Mouse (Mus musculus): Measurements from ENCODE around the gene Dlgap1. TPM values are rescaled to one million over a fixed set of nuclear protein-coding genes. Genes with fewer than 3 reads are reported as not detected.

Dlgap1 gene
- total and polyA plus RNA-seq, 3 experiments: 0.39 to 1.6 (median 0.52) TPM

DNA sequence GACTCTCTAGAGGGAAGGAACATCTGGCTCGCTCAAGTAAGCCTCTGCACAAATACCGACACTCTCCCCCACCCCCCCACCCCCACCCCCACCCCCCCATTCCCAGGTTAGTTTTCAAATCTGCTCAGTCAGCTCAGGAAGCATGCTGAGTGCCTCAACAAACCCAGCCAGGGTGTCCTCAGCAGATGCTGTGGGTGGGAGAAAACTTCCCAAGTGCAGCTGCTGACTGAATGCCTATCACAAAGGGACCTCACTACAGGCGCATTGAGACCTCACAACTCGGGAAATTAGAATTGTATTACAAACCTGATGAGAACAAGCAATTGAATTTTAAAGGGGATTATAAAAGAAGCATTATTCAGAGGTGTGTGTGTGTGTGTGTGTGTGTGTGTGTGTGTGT, 538.9 kb downstream of the Dlgap1 start:
- TF ChIP-seq CTCF (IDR thresholded peaks at IDR 0.05) (no peak), POLR2A (IDR thresholded peaks at IDR 0.05; ENCODE audit: insufficient read depth, low read depth, low read length) (no peak), EP300 (IDR thresholded peaks at IDR 0.05; ENCODE audit: insufficient read depth, low read depth, low read length) (no peak)
- intact Hi-C loops (cut with DNase I): no loop called here
- no peaks in the 10 kb centered on the region for H3K36me3 ChIP-seq (ENCODE audit: control insufficient read depth, insufficient read depth, low read length)
- no peaks in the 10 kb centered on the region for H3K27me3 ChIP-seq (ENCODE audit: control insufficient read depth, insufficient read depth, low read length)
- H3K27ac ChIP-seq: no peak overlapping the region
- no peak overlapping the region for H3K4me3 ChIP-seq
- no peaks in the 10 kb centered on the region for H3K79me2 ChIP-seq (replicated peaks; ENCODE audit: control insufficient read depth, insufficient read depth, low read length)
- H3K4me1 ChIP-seq (ENCODE audit: control insufficient read depth, insufficient read depth, low read length): no peaks in the 10 kb centered on the region
- no peak for DNase-seq
- 49% methylated on average over 4 of the region's 4 CpGs for WGBS
- no peak overlapping the region for H3K9ac ChIP-seq (ENCODE audit: low read depth, low read length)

DNA sequence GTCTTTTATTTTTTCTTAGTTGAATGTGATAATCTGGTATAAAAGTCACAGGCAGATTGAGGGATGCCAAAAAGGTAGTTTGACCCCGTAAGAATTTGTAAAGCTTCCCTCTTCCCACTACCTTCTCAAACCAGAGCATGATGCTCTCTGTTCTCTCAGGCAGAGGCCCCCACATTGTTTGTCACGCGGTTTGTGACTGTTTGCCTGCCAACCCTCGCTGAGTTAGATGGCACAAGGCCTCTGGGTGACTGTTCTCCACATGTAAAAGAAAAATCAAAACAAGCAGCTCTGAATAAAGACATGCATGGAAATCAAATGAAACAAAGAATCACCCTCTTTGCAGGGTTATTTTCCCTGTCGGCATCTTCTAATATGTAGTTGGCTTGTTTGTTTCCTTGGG, 541.6 kb downstream of the Dlgap1 start:
- whole genome bisulfite sequencing: 75% methylated on average over 5 of the region's 5 CpGs
- Histone ChIP-seq H3K36me3 (ENCODE audit: control insufficient read depth, insufficient read depth, low read length) (no peaks in the 10 kb centered on the region), H3K4me3 (no peak overlapping the region), H3K27ac (no peak overlapping the region), H3K4me1 (ENCODE audit: control insufficient read depth, insufficient read depth, low read length) (no peaks in the 10 kb centered on the region), H3K9ac (ENCODE audit: low read depth, low read length) (no peak overlapping the region), H3K79me2 (replicated peaks; ENCODE audit: control insufficient read depth, insufficient read depth, low read length) (no peaks in the 10 kb centered on the region), H3K27me3 (ENCODE audit: control insufficient read depth, insufficient read depth, low read length) (no peaks in the 10 kb centered on the region)
- no peak for TF ChIP-seq EP300 (IDR thresholded peaks at IDR 0.05; ENCODE audit: insufficient read depth, low read depth, low read length)
- no peak for TF ChIP-seq CTCF (IDR thresholded peaks at IDR 0.05)
- DNase-seq: no peak
- intact Hi-C loops (cut with DNase I): no loop called here

DNA sequence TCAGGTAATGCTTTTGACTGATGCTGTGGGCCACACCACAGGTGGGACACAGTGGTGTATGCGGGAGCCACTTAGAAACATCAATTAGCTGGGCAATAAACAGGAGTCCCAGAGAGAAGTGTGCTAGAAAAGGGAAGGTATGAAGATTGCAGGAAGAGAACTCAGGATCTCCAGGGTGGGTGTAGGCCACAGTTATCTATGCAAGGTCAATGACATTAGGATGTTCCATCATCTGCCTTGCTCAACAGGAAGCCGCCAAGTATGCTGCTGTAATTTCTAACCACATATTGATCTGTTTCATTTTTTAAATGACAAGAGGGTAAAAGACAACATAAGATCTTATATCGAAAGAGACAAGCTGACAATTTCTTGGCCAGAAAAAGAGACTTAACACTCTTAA, 542.5 kb downstream of the Dlgap1 start:
- intact Hi-C loops (cut with DNase I): no loop called here
- TF ChIP-seq CTCF (IDR thresholded peaks at IDR 0.05): no peak
- TF ChIP-seq POLR2A (IDR thresholded peaks at IDR 0.05; ENCODE audit: insufficient read depth, low read depth, low read length): no peak
- no peak for TF ChIP-seq EP300 (IDR thresholded peaks at IDR 0.05; ENCODE audit: insufficient read depth, low read depth, low read length)
- no peak for DNase-seq
- no peaks in the 10 kb centered on the region for H3K36me3 ChIP-seq (ENCODE audit: control insufficient read depth, insufficient read depth, low read length)
- 82% methylated on average over 3 of the region's 3 CpGs for WGBS
- H3K79me2 ChIP-seq (replicated peaks; ENCODE audit: control insufficient read depth, insufficient read depth, low read length): no peaks in the 10 kb centered on the region
- H3K27me3 ChIP-seq (ENCODE audit: control insufficient read depth, insufficient read depth, low read length): no peaks in the 10 kb centered on the region
- H3K27ac ChIP-seq: no peak overlapping the region
- no peak overlapping the region for H3K4me3 ChIP-seq
- no peaks in the 10 kb centered on the region for H3K4me1 ChIP-seq (ENCODE audit: control insufficient read depth, insufficient read depth, low read length)
- no peak overlapping the region for H3K9ac ChIP-seq (ENCODE audit: low read depth, low read length)

GRCm38 (mm10) chr17:70513736-70514135, 544.9 kb downstream of the Dlgap1 start:
- WGBS: 68% methylated on average over 5 of the region's 5 CpGs
- H3K27ac ChIP-seq: no peak overlapping the region

DNA sequence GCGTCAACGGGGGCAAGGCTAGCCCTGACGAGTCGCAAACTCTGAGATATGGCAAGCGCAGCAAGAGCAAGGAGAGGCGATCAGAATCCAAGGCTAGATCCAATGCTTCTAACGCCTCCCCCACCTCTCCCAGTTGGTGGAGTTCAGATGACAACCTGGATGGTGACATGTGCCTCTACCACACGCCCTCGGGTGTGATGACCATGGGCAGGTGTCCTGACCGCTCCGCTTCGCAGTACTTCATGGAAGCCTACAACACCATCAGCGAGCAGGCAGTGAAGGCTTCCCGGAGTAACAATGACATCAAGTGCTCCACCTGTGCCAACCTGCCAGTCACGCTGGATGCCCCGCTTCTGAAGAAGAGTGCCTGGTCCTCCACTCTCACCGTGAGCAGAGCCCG, 547.6 kb downstream of the Dlgap1 start:
- intact Hi-C loops (cut with DNase I): no loop called here
- H3K36me3 ChIP-seq (ENCODE audit: control insufficient read depth, insufficient read depth, low read length): no peaks in the 10 kb centered on the region
- no peaks in the 10 kb centered on the region for H3K4me1 ChIP-seq (ENCODE audit: control insufficient read depth, insufficient read depth, low read length)
- no peak overlapping the region for H3K9ac ChIP-seq (ENCODE audit: low read depth, low read length)
- no peak for DNase-seq
- no peak overlapping the region for H3K27ac ChIP-seq
- no peaks in the 10 kb centered on the region for H3K79me2 ChIP-seq (replicated peaks; ENCODE audit: control insufficient read depth, insufficient read depth, low read length)
- 82% methylated on average over 18 of the region's 18 CpGs for WGBS
- TF ChIP-seq CTCF (IDR thresholded peaks at IDR 0.05): no peak
- TF ChIP-seq EP300 (IDR thresholded peaks at IDR 0.05; ENCODE audit: insufficient read depth, low read depth, low read length): no peak
- no peak for TF ChIP-seq POLR2A (IDR thresholded peaks at IDR 0.05; ENCODE audit: insufficient read depth, low read depth, low read length)
- H3K4me3 ChIP-seq: no peak overlapping the region
- no peaks in the 10 kb centered on the region for H3K27me3 ChIP-seq (ENCODE audit: control insufficient read depth, insufficient read depth, low read length)

More at GRCm38 (mm10) chr17:70513736-70514135, 544.9 kb downstream of the Dlgap1 start:
- no peaks in the 10 kb centered on the region for H3K79me2 ChIP-seq (replicated peaks; ENCODE audit: control insufficient read depth, insufficient read depth, low read length)
- no peaks in the 10 kb centered on the region for H3K27me3 ChIP-seq (ENCODE audit: control insufficient read depth, insufficient read depth, low read length)
- intact Hi-C loops (cut with DNase I): no loop called here
- no peak overlapping the region for H3K9ac ChIP-seq (ENCODE audit: low read depth, low read length)
- DNase-seq: no peak
- H3K4me1 ChIP-seq (ENCODE audit: control insufficient read depth, insufficient read depth, low read length): no peaks in the 10 kb centered on the region
- no peaks in the 10 kb centered on the region for H3K36me3 ChIP-seq (ENCODE audit: control insufficient read depth, insufficient read depth, low read length)
- no peak for TF ChIP-seq POLR2A (IDR thresholded peaks at IDR 0.05; ENCODE audit: insufficient read depth, low read depth, low read length)
- TF ChIP-seq CTCF (IDR thresholded peaks at IDR 0.05): no peak
- no peak for TF ChIP-seq EP300 (IDR thresholded peaks at IDR 0.05; ENCODE audit: insufficient read depth, low read depth, low read length)
- no peak overlapping the region for H3K4me3 ChIP-seq

DNA sequence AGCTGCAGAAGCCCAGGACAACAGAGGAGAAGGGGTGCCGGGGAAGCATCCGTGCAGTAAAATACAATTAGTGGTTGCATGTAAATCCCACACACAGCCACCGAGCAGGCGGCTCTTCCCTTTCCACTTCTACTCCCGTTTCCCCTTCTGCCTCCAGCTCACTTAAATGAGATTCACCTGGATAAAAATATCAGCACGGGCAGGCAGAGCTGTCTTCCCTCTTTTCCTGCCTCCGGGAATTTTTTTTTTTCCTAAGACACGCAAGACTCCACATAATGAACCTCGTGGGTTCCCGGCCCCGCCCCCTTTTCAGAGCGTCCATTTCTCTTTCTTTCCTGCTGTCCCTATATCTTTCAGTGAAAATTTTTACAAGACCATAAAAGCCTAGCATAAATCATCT, 548.5 kb downstream of the Dlgap1 start:
- intact Hi-C loops (cut with DNase I): no loop called here
- Histone ChIP-seq H3K27me3 (ENCODE audit: control insufficient read depth, insufficient read depth, low read length) (no peaks in the 10 kb centered on the region), H3K27ac (no peak overlapping the region), H3K9ac (ENCODE audit: low read depth, low read length) (no peak overlapping the region), H3K4me1 (ENCODE audit: control insufficient read depth, insufficient read depth, low read length) (no peaks in the 10 kb centered on the region), H3K4me3 (no peak overlapping the region), H3K79me2 (replicated peaks; ENCODE audit: control insufficient read depth, insufficient read depth, low read length) (no peaks in the 10 kb centered on the region), H3K36me3 (ENCODE audit: control insufficient read depth, insufficient read depth, low read length) (no peaks in the 10 kb centered on the region)
- DNase-seq: no peak
- WGBS: 76% methylated on average over 12 of the region's 12 CpGs
- TF ChIP-seq CTCF (IDR thresholded peaks at IDR 0.05) (no peak), EP300 (IDR thresholded peaks at IDR 0.05; ENCODE audit: insufficient read depth, low read depth, low read length) (no peak), POLR2A (IDR thresholded peaks at IDR 0.05; ENCODE audit: insufficient read depth, low read depth, low read length) (no peak)

Data from heart, adult 2 months (tissue).